Mouse (Mus musculus) heart, embryonic 15.5 days (tissue): ENCODE data around the gene Eya2. TPM values are rescaled to one million over a fixed set of nuclear protein-coding genes. Genes with fewer than 3 reads are reported as not detected.

Experiments
- ATAC-seq: fragments of 200-750 bp; cut with Nextera tagmentation; replicated peaks from 2 replicates; pipeline ENCODE4 v1.8.0; 2017; ENCODE audit warnings: low read depth, moderate TSS enrichment; ENCODE audit not compliant: insufficient number of reproducible peaks, insufficient read depth, low FRiP score
- H3K27ac ChIP-seq: fragments of 300-500 bp; sonication (generic); 2 replicates; pipeline ENCODE4 v1.5.1; 2015; ENCODE audit warnings: mild to moderate bottlenecking, inconsistent platforms
- H3K27me3 ChIP-seq: fragments of 300-500 bp; sonication (generic); 2 replicates; pipeline ENCODE4 v1.6.1; 2015; ENCODE audit warnings: inconsistent platforms
- H3K36me3 ChIP-seq: fragments of 300-500 bp; sonication (generic); 2 replicates; pipeline ENCODE4 v1.6.1; 2015; ENCODE audit warnings: mild to moderate bottlenecking, inconsistent platforms
- H3K4me1 ChIP-seq: fragments of 300-500 bp; sonication (generic); replicated peaks from 2 replicates; pipeline ENCODE4 v1.6.1; 2015; ENCODE audit warnings: inconsistent platforms
- H3K4me2 ChIP-seq: fragments of 300-500 bp; sonication (generic); 2 replicates; pipeline ENCODE4 v1.6.1; 2015; ENCODE audit warnings: inconsistent platforms, mild to moderate bottlenecking, moderate library complexity
- H3K4me3 ChIP-seq: fragments of 300-500 bp; sonication (generic); 2 replicates; pipeline ENCODE4 v1.5.1; 2015; ENCODE audit warnings: mild to moderate bottlenecking, inconsistent platforms
- H3K9ac ChIP-seq: fragments of 300-500 bp; sonication (generic); 2 replicates; pipeline ENCODE4 v1.6.1; 2015; ENCODE audit warnings: mild to moderate bottlenecking, inconsistent platforms
- H3K9me3 ChIP-seq: fragments of 300-500 bp; sonication (generic); replicated peaks from 2 replicates; pipeline ENCODE4 v1.6.1; 2016; ENCODE audit warnings: inconsistent platforms
- WGBS: fragments of 180-500 bp; shearing (Covaris S2); methylation state at CpG from one replicate; pipeline ENCODE4 v1.1.7; 2015; ENCODE audit warnings: mixed read lengths; 5-methylcytosine and 5-hydroxymethylcytosine counted together
- polyA plus RNA-seq: library from polyadenylated mRNA; unstranded; fragments of >200 nt; fragmentation: Nextera tagmentation; extraction: Ambion mirVana; gene quantifications from 2 replicates; pipeline ENCODE4 v1.2.1, GENCODE M21; 2015

The Eya2 gene
- polyA plus RNA-seq, 1 experiment from 2014 or later: 1.3 TPM

DNA sequence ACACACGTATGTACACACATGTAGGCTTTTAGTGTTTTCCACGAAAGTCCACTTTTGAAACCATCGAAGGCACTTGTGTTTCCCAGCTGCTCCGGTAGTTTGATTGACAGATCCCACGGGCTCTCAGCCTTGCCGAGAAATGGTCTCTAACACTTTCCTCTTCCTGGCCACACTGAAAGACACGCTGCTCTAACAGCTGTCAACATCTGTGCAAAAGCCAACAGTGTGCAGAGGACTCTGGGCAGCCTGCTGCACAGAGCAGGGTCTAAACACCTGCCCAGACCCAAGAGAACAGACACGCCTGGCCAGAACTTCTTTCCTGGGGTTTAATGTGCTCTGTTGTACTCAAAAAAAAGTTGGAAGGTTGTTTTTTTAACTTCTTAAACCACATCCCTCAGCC lies 124.5 kb downstream of the Eya2 start:
- H3K4me1 ChIP-seq: no peaks in the 10 kb centered on the region
- WGBS: 64% methylated on average over 8 of the region's 8 CpGs
- no peaks in the 10 kb centered on the region for H3K9me3 ChIP-seq
- no peak overlapping the region for H3K4me2 ChIP-seq
- ATAC-seq: no peak
- no peak overlapping the region for H3K9ac ChIP-seq
- no peak overlapping the region for H3K4me3 ChIP-seq
- H3K36me3 ChIP-seq: no peaks in the 10 kb centered on the region
- H3K27me3 ChIP-seq: 0 out of 2 replicates have a peak, but pooled peaks cover 5% of the 10 kb centered on the region
- no peak overlapping the region for H3K27ac ChIP-seq

DNA sequence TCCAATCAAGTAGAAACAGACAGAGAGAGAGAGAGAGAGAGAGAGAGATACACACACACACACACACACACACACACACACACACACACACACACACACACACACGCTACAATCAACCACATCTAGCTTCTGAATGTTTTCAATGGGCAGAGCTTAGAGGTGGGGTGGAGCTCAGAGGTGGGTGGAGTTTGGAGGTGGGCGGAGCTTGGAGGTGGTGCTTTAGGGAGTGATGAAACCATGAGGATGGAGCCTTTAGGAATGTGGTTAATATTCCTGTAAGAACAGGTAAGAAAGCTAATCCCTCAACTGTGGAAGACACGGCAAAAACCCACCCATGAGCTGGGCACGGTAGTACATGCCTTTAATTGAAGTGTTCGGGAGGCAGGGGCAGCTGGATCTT lies 127.1 kb downstream of the Eya2 start:
- 80% methylated on average over 5 of the region's 5 CpGs for WGBS
- no peak overlapping the region for H3K4me2 ChIP-seq
- H3K4me1 ChIP-seq: no peaks in the 10 kb centered on the region
- 0 out of 2 replicates have a peak, but pooled peaks cover 5% of the 10 kb centered on the region for H3K27me3 ChIP-seq
- H3K9me3 ChIP-seq: no peaks in the 10 kb centered on the region
- no peak overlapping the region for H3K9ac ChIP-seq
- H3K36me3 ChIP-seq: no peaks in the 10 kb centered on the region
- H3K27ac ChIP-seq: no peak overlapping the region
- H3K4me3 ChIP-seq: no peak overlapping the region
- no peak for ATAC-seq

DNA sequence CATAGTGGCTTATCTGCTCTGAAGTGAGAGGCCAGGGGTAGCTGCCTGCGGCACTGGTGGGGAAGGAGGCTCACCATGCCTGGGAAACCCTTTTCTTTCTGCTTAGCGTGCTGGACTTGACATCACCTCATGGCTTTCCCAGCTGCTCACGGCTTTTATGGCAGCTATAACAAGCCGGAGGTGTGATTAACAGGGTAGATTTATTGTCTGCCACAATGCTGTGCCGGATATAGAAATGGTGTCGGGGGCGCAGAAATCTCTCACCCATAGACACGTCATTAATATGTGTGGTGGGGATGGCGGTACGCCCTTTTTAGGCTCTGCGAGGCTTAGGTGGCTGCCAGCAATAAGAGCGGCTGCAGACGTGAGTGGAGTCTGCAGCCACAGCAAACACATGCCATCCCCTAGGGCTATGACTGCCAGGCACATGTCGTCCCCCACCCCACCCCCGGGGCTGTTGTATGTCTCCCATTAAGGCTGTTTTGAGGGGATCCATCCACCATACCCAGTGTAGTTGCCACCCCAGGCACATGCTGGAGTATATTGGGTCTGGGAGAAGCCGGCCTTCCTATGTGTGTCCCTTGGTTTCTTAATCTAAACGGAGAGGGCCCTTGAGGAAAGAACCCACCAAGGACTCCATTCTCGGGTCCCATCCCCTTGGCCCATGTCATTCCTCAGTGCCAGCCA lies 137.9 kb downstream of the Eya2 start:
- H3K9ac ChIP-seq: no peak overlapping the region

DNA sequence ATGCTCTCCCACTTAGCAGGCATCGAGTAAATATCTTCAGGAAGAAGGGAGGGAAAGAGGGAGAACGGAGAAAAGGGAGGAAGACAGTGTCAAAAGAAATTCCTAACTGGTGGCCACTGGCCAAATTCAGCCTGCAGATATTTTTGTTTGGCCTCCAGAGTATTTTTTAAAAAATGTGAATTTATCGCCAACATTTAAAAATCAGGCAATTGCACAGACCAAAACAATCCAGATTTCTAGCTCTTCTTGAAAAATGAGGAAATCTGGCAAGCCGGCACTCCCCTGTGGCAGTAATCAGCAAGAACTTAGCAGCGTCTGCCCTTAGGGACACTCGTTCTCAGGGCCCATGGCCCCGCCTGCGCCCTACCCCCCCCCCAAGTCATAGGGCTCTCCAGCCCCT lies 138.9 kb downstream of the Eya2 start:
- 64% methylated on average over 8 of the region's 8 CpGs for WGBS
- H3K9ac ChIP-seq: no peak overlapping the region
- H3K27ac ChIP-seq: peak overlapping the region; percentile 35; the same call in 1 of the 2 replicates
- no peak for ATAC-seq
- no peaks in the 10 kb centered on the region for H3K9me3 ChIP-seq
- H3K4me3 ChIP-seq: no peak overlapping the region
- H3K36me3 ChIP-seq: no peaks in the 10 kb centered on the region
- H3K27me3 ChIP-seq: peaks cover 11% of the 10 kb centered on the region; the same call in 1 of the 2 replicates
- peaks cover 5% of the 10 kb centered on the region; the same call in 1 of the 2 replicates for H3K4me1 ChIP-seq
- H3K4me2 ChIP-seq: no peak overlapping the region

More for the DNA sequence above, 137.9 kb downstream of the Eya2 start:
- Histone ChIP-seq H3K36me3 (no peaks in the 10 kb centered on the region), H3K4me2 (no peak overlapping the region), H3K4me1 (peaks cover 5% of the 10 kb centered on the region; the same call in 1 of the 2 replicates), H3K4me3 (no peak overlapping the region), H3K27ac (no peak overlapping the region; the same call in 1 of the 2 replicates), H3K9me3 (no peaks in the 10 kb centered on the region), H3K27me3 (peaks cover 14% of the 10 kb centered on the region; the same call in 1 of the 2 replicates)
- WGBS: 50% methylated on average over 18 of the region's 18 CpGs
- 0 out of 2 replicates have a peak, but pooled peaks have one; percentile 14 for ATAC-seq

DNA sequence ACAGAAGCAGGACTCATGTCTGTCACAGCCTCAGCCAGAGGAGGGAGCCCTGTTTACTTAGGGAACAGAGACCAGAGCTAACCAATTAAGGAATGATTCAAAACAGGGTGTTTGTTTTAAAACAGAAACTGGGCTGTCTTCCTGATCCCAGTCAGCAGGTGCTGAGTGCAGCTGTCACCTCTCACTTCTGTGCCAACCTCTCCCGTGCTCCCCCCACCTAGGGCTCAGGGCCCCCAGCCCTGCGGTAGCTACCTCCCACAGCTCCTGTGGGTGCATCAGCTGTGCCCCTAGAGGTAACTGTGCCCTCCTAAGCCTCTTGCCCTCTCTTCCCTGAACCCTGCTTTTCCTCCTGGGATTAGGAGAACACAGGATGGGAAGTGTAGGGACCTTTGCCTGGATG lies 141.5 kb downstream of the Eya2 start:
- Histone ChIP-seq H3K9me3 (no peaks in the 10 kb centered on the region), H3K4me2 (no peak overlapping the region), H3K9ac (no peak overlapping the region), H3K36me3 (no peaks in the 10 kb centered on the region), H3K27me3 (0 out of 2 replicates have a peak, but pooled peaks cover 11% of the 10 kb centered on the region), H3K27ac (no peak overlapping the region), H3K4me3 (no peak overlapping the region), H3K4me1 (peaks cover 5% of the 10 kb centered on the region; the same call in 1 of the 2 replicates)
- no peak for ATAC-seq
- WGBS: 38% methylated on average over 2 of the region's 2 CpGs

DNA sequence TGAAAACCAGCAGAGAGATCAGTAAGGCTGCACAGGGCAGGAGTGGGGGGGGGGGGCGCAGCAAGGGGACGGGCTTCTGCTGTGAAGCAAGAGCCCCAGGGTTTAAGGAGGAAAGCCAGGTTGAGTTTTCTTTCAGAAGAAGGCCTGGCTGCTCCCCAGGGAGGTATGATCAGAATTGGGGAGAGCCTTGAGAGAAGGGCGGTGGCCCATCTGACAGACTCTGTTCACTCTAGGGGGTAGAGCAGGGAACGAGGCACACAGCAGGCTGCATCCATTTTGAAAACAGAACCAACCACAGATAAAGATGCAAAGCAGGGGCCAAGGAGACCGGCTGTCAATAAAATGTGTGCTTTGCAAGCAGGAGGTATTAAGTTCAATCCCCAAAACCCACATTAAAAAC lies 145.5 kb downstream of the Eya2 start:
- no peak overlapping the region for H3K4me2 ChIP-seq
- peaks cover 10% of the 10 kb centered on the region for H3K27me3 ChIP-seq
- ATAC-seq: no peak
- H3K4me3 ChIP-seq: no peak overlapping the region
- WGBS: 57% methylated on average over 5 of the region's 5 CpGs
- no peaks in the 10 kb centered on the region for H3K9me3 ChIP-seq
- H3K4me1 ChIP-seq: peaks cover 2% of the 10 kb centered on the region; the same call in 1 of the 2 replicates
- H3K36me3 ChIP-seq: no peaks in the 10 kb centered on the region
- no peak overlapping the region for H3K9ac ChIP-seq
- H3K27ac ChIP-seq: no peak overlapping the region

DNA sequence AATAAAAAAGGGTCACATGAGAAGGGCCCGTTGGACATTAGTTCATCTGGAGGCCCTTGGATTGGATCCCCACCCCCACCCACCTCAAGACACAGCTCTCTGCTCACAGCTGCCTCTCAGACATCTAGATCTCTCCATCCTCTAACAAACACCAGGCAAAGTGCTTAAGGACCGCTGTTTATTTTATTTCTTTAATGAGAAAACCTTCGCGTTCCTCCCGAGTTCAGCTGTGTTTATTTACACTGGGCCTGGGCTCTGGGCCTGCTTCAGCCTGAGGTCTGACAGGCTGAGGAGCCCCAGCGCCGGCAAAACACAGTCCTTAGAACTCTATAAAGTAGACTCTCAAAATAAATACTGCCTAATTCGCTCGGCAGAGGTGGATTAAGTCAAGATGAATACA lies 146.2 kb downstream of the Eya2 start:
- Histone ChIP-seq H3K4me2 (no peak overlapping the region), H3K27me3 (peaks cover 13% of the 10 kb centered on the region), H3K27ac (no peak overlapping the region), H3K9me3 (no peaks in the 10 kb centered on the region), H3K4me1 (peaks cover 2% of the 10 kb centered on the region; the same call in 1 of the 2 replicates), H3K9ac (no peak overlapping the region), H3K4me3 (no peak overlapping the region), H3K36me3 (no peaks in the 10 kb centered on the region)
- ATAC-seq: no peak
- WGBS: 20% methylated on average over 9 of the region's 9 CpGs

DNA sequence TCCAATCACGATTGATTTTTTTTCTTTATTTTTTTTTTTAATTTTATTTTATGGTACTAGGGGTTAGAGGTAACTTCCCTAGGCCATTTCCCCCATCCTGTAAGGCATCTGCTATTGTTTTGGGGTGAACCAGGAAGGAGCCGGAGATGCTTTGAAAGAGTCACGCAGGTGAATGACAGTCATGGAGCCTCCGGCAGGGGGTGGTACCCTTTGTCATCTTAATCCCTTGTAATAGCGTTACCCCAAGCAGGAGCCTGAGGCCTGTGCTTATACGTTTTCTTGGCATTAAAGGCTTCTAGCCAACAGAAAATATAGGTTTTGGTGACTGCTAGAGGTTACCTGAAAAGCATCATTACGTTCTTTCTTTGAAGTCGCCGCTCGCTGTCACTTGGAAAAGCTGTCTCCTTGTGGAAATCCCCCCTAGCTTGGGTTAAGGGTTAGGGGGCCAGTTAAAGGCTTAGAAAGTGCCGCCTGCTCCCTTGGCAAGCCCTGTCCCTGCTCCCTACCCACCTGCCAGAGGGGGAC lies 146.8 kb downstream of the Eya2 start:
- Histone ChIP-seq H3K9ac (no peak overlapping the region), H3K27me3 (peaks cover 16% of the 10 kb centered on the region), H3K4me3 (no peak overlapping the region), H3K27ac (no peak overlapping the region), H3K36me3 (no peaks in the 10 kb centered on the region), H3K9me3 (no peaks in the 10 kb centered on the region), H3K4me1 (peaks cover 2% of the 10 kb centered on the region; the same call in 1 of the 2 replicates), H3K4me2 (no peak overlapping the region)
- WGBS: 42% methylated on average over 11 of the region's 11 CpGs
- no peak for ATAC-seq

DNA sequence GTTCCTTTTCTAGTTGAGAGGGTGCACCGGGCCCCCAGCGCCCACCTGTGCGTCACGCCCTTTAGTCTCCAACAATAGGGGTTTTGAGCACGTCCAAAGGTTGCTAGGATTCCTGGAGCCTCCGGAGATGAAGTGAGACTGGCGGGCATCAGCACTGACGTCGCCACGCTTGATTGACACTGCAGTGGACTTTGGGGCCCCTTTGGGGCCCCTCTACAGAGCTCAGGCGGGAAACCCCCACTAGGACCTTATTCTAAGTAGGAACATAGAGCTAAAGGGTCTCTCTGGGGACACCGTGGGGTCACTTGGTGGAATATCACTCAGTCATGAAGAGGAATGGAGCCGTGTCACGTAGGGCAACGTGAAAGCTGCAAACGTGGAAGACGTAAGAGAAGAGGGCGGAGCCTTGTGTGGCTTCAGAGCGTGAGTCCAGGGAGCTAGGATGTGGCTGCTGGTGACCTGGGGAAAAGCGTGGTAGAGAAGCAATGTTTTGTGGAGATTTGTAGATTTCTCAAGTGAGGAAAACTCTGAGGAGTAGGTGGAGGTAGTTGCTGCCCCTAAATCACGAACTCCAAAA lies 147.5 kb downstream of the Eya2 start:
- Histone ChIP-seq H3K27ac (no peak overlapping the region), H3K4me3 (no peak overlapping the region), H3K36me3 (no peaks in the 10 kb centered on the region), H3K9ac (no peak overlapping the region), H3K9me3 (no peaks in the 10 kb centered on the region), H3K27me3 (peaks cover 16% of the 10 kb centered on the region), H3K4me1 (peaks cover 2% of the 10 kb centered on the region; the same call in 1 of the 2 replicates), H3K4me2 (no peak overlapping the region)
- WGBS: 36% methylated on average over 21 of the region's 21 CpGs
- no peak for ATAC-seq

DNA sequence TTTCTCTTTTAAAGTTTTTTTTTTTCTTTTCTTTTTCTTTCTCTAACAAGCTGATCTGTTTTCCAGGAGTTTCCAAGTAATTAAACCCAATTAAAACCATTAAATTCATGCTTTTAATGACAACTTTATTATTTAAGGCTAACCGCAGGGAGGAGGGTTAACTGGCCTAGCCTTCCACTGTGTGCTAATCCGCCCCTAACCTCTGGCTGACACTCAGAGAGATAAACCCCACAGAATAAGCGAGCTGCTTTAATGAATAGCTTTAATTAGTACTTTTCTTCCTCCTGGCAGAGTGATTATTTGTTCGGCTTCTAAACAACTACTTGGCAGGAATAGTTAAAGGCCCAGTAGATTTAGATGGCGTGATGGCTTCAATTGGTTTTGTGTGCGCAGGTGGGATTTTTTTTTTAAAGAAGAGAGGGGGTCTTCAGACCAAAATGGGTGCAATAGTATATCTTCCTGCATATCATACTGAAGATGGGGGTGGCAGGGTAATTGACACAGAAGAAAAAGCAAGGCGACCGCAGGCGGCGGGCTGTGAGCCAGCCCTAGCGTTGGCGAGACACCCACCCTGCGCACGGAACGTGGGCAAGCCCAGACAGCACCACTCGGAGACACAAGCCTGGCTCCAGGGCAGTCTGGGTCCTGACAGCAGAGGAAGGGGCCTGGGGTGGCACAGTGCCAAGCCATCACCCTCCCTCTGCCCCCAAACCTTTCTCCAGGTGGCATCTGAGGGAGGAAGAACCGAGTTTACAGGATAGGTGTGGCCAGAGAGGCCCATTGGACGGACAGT lies 150.7 kb downstream of the Eya2 start:
- no peak for ATAC-seq
- H3K36me3 ChIP-seq: no peaks in the 10 kb centered on the region
- peaks cover 28% of the 10 kb centered on the region for H3K27me3 ChIP-seq
- H3K4me2 ChIP-seq: no peak overlapping the region
- 78% methylated on average over 18 of the region's 18 CpGs for WGBS
- H3K9ac ChIP-seq: no peak overlapping the region
- H3K9me3 ChIP-seq: no peaks in the 10 kb centered on the region
- H3K4me3 ChIP-seq: no peak overlapping the region
- H3K4me1 ChIP-seq: peaks cover 2% of the 10 kb centered on the region; the same call in 1 of the 2 replicates
- no peak overlapping the region for H3K27ac ChIP-seq

DNA sequence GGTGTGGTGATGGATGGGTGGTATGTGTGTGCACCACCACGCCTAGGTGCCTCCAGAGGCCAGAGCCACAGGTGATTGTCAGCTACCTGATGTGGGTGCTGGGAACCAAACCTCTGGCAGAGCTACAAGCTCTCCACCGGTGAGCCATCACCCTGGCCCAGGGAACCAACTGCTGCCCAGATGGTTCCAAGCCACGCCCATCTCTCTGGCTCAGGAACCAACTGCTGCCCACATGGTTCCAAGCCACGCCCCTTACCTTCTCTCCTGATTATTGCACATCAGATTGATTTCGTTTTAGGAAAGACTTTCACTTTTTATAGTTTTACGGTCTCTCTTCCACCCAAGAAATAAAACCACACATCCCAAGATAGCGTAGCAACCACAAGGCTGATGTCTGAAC lies 153.1 kb downstream of the Eya2 start:
- Histone ChIP-seq H3K4me3 (no peak overlapping the region), H3K9ac (no peak overlapping the region), H3K4me2 (no peak overlapping the region), H3K36me3 (no peaks in the 10 kb centered on the region), H3K9me3 (no peaks in the 10 kb centered on the region), H3K4me1 (no peaks in the 10 kb centered on the region), H3K27me3 (peaks cover 18% of the 10 kb centered on the region), H3K27ac (no peak overlapping the region)
- no peak for ATAC-seq
- 53% methylated on average over 7 of the region's 7 CpGs for WGBS
